Mouse (Mus musculus) forelimb bud, embryonic 11.5 days (tissue): ENCODE measurements around the gene Mapk1ip1l.
"Not testable (repeated sequence)": the region's sequence is repeated elsewhere in the genome, so short reads cannot be mapped to it uniquely, and the experiment has no call there.

ENCODE experiments used
- DNase-seq: peaks from one replicate; pipeline ENCODE4 v3.0.0-alpha.2; 2012; ENCODE audit warnings: low read depth, low spot score

Mapk1ip1l gene

GRCm38 (mm10) chr14:47304814-47305405 is 6.8 kb downstream of the Mapk1ip1l start:
- DNase-seq = no peak

GRCm38 (mm10) chr14:47305933-47306332 is 7.9 kb downstream of the Mapk1ip1l start:
- DNase-seq = no peak

- no peak for DNase-seq
Observed at GRCm38 (mm10) chr14:47307669-47308068, 9.6 kb downstream of the Mapk1ip1l start.

GRCm38 (mm10) chr14:47309061-47309460 is 11.0 kb downstream of the Mapk1ip1l start:
- DNase-seq = no peak

- DNase-seq = no peak
Observed at GRCm38 (mm10) chr14:47310342-47311181, 12.5 kb downstream of the Mapk1ip1l start.

- DNase-seq = no peak
Observed at GRCm38 (mm10) chr14:47319362-47319761, 21.3 kb downstream of the Mapk1ip1l start.

DNA sequence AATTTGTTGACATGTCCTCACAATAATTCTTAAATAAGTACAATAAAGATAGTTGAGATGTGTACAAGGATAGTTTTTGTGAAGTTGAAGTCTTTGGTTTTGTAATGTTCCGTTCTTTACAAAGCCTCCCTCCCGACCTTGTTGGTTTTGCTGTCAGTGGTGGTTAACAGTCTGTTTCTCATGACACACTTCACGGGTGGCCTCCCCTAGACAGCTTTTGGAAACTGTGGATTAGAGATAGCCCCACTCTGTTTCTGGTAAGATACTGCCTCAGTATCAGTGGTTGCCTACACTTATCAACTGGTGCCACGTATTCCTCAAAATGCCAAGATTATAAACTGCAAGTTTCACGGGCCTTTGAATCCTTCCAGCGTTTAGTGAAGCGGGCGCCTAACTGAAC is 23.5 kb downstream of the Mapk1ip1l start:
- not testable (repeated sequence) for DNase-seq

DNA sequence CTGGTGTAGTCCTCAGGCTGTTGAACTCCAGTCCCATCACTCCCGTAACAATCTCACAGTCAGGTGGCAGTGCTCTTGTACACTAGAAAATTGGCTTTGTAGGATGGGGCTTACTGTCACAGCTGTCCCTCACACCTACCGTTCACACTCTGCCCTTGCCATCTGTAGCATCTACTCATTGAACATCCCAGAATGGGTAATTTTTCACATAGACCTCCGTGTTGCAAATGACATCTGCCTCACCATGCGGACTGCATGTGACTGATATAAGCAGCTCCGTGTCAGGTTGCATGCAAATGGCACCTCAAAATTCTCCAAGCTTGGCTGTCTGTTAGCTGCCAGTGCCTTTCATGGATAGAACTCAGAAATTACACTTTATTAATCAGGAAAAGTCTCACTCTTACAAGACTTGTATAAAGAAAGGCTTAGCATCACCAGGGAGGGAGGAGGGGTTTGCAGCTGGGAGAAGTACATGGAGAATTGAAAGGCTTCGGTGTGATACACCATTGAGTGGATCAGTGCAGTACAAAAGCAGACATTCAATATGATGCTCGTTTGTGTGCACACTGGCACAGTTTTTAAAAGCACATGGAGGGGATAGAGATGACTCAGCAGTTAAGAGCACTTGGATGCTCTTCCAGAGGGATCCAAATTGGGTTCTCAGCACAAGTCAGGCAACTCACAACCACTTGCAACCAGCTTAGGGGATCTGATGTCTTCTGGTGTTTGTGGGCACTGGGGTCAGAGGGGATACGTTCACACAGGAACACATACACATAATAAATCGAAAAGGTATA is 28.1 kb downstream of the Mapk1ip1l start:
- no peak for DNase-seq

GRCm38 (mm10) chr14:47327347-47327746 is 29.3 kb downstream of the Mapk1ip1l start:
- no peak for DNase-seq

GRCm38 (mm10) chr14:47331920-47332319 is 33.9 kb downstream of the Mapk1ip1l start:
- DNase-seq = peak; percentile 63

GRCm38 (mm10) chr14:47334819-47335218 is 36.8 kb downstream of the Mapk1ip1l start:
- peak; percentile 52 for DNase-seq

DNA sequence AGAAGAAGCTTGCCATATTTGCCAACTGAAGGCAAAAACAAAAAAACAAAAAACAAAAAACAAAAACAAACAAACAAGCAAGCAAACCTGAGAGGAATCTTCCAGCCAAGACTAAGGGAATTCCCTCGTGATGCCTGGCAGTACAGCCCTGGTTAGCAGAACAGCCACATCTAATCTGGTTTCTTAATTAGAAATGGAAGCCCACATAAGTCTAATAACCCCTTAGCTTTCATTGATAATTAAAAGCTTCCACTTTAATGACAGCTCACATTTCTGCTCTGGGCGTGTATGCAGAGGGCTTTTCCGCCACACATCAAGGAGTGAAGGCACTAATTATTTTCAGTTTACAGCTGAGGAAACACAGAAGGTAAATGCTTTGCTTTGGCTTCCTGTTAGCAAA is 37.2 kb downstream of the Mapk1ip1l start:
- no peak for DNase-seq

DNA sequence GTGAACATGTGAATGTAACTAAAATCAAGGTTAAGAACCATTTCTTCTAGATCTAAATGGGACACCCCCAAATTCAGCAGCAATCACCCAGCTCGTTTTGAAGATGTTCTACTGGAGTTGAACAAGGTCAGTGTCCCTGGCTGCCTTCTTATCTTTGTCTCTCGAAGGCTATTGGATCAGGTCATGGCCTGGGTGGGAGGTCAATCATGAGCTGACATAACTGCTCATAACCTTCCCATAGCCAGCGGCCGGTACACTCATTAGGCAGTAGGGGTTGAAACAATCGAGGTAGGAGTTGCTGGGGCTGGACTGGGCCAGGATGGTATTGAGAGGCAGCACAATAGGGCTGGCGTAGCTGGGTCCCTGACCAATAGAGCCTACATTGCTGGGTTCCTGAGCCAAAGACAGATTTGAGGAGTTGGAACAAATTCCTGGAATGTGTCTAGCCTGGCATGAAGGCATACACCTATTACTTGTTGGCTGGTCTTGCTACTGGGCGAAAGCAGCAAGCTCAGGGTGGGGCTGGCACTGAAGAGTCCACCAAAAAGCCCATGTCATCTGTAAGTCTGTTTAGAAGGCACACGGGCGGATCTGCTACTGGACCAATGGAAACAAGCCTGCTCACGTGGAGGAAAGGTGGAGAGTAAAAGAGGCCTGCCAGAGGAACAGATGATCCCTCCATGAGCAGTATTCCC is 42.3 kb downstream of the Mapk1ip1l start:
- DNase-seq = no peak

GRCm38 (mm10) chr14:47341811-47342291 is 43.8 kb downstream of the Mapk1ip1l start:
- no peak for DNase-seq

- DNase-seq = no peak
Observed at GRCm38 (mm10) chr14:47346715-47347114, 48.6 kb downstream of the Mapk1ip1l start.

DNA sequence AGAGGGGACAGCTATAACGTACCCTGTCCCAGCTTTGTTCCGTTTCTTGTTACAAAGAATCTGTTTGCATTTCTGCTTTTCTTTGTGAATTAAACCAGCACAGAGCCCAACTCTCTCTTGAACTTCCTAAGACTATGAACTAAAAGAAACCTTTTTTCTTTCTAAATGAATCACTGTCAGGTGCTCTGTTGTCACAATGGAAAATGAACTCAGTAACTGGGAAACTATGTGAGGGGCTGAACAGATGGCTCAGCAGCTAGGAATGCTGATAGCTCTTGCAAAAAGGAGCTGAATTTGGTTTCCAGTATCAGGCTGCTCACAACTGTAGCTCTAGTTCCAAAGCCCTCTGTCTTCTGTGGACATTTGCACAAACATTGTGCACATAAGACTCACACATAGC is 52.9 kb downstream of the Mapk1ip1l start:
- no peak for DNase-seq

DNA sequence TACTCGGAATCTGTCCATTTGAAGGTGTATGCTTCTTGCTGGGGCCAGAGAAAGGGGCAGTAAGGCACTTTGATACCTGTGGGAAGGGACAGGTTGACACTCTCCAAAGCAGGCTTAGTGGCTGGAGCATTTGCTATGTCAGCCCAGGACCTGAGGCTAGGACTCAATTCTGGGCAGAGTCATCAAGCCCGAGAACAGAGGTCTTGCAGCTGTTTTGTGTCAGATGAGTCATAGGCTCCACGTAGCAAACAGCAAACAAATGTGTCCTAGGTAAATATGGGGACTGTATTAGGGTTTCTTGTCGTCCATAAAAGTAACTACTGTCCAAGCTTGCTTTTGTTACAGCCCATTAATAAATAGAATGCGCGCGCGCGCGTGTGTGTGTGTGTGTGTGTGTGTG is 54.2 kb downstream of the Mapk1ip1l start:
- no peak for DNase-seq

DNA sequence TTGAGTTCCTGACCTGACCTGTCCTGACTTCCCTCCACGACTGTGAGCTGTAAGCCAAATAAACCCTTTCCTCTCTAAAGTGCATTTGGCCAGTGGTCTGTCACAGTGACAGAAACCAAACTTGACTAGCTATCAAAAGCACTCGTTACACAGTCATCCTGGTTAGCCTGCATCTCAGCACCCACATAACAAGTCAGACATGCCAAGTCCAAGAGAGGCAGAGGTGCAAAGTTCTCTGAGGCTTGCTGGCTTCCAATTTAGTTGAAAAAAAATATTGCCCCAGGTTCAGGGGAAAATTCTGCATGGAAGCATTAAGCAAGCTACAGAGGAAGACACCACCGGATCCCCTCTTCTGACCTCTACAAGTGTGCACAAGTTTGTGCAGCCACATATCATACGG is 55.2 kb downstream of the Mapk1ip1l start:
- DNase-seq = no peak

DNA sequence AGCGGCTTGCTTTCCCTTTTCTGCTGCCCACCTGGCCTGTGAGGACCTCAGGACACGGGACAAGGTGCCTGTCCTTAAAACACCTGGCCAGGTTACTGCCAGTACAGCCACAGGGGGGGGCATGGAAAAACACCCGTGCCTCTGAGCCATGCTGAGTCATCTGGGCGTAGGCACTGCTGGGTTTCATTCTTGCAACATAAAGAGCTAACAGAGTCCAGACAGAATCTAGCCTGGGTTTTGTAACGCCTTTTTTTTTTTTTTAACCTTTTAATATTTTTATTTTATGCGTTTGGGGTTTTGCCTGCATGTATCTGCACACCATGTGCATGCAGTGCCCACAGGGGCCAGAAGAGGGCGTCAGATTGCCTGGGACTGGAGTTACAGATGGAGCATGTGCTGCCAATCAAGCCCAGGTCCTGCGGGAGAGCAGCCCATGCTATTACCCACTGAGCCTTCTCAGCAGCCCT is 56.1 kb downstream of the Mapk1ip1l start:
- no peak for DNase-seq

- no peak for DNase-seq
Observed at GRCm38 (mm10) chr14:47354948-47355347, 56.9 kb downstream of the Mapk1ip1l start.

DNA sequence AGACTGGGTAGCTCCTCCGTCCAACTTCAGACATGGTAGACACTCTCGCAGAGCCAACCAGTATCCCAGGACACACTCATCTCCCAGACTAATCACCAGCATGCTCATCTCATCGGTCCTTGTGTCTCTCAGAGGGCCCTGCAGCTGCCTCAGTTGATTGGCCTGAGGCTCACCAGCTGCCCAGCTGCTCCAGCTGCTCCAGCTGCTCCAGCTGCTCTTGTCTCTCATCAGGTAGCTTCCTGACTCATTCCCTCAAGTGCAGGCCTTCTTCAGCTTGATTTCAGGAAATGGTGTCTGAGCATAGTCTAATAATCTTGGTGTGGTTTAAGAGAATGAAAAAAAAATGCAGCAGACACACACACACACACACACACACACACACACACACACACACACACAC is 58.6 kb downstream of the Mapk1ip1l start:
- DNase-seq = no peak
